Mouse (Mus musculus) CD4-positive, CD25-positive, alpha-beta regulatory T cell, adult 2 months (primary cell): ENCODE measurements around the gene Mms19.
"Not testable (repeated sequence)": the region's sequence is repeated elsewhere in the genome, so short reads cannot be mapped to it uniquely, and the experiment has no call there.

Experiments used
- DNase-seq: peaks from one replicate; pipeline ENCODE4 v3.0.0-alpha.2; 2012; ENCODE audit warnings: low read depth, low spot score

Gene Mms19

DNA sequence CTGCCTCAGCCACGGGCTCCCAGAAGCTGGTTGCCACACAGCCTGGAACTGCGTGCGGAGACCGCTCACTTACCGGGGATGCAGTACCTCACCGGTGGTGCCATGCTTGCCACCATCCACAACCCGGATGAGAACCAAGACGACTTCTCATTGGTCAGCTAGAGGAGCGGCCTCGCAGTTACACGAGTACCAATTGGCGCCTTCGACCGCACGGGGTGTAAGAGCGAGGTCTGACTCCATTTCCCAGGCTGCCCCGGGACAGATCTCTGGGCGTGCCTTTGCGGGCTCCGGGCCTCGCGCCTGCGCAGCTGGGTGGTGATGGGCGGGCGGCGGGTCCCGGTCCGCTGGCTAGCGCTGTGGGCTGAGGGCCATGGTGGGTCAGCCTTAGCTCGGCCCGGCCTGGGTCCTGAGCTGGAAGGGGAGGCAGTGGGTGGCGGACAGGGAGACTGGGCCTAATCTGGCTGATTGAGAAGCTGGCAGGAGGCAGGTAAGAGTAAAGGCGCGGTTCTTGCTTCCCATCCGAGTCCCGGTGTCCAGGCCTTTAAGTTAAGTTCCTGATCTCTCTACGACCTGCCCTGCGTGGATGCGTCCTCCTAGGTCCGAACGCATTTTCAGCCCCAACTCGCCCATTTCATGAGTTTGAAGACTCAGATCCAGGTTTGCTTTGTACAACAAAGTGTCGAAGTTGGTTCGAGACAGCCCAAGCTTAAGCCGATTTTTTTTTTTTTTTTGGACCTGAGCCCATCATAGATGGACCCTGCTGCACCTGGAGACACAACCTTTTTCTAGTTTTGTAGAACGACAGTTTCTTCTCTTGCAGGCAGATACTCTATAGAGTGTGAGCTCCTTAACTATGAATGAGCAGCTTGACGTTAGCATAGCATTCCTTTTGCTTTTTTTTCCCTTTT, 47.5 kb downstream of the Mms19 start, which contains the start of the genes Exosc1 and Zdhhc16:
Gene Exosc1, minus strand, starts transcription at position 245 of the 908 bp plus-strand sequence.
Gene Zdhhc16, plus strand, starts transcription at position 302 of the 908 bp plus-strand sequence.
- peak; percentile 98 for DNase-seq

- DNase-seq: peak; percentile 72
Observed at GRCm38 (mm10) chr19:41932686-41933085, 48.3 kb downstream of the Mms19 start.

GRCm38 (mm10) chr19:41920412-41921067, 60.4 kb downstream of the Mms19 start:
- no peak for DNase-seq

- no peak for DNase-seq
Observed at GRCm38 (mm10) chr19:41919471-41919870, 61.5 kb downstream of the Mms19 start.

DNA sequence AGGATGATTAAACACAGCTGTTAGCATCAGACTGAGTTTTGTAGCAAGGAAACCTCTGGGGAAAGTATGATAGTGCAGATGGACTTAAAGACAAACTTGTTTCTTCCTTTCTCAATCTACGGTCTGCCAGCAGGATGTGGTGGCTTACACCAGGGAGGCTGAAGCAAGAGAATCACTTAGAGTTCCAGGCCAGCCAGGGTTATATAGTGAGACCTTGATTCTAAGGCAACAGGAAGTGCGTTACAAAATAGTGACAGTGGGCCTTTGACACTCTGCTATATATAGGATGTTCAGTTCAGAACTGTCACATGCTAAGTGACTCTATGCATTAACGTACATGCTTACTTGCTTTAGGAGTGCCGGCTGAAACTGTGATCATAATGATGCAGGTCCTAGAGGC, 64.1 kb downstream of the Mms19 start:
- no peak for DNase-seq

- no peak for DNase-seq
Observed at GRCm38 (mm10) chr19:41915294-41915693, 65.7 kb downstream of the Mms19 start.

GRCm38 (mm10) chr19:41914592-41914882, 66.4 kb downstream of the Mms19 start:
- DNase-seq: not testable (repeated sequence)

DNA sequence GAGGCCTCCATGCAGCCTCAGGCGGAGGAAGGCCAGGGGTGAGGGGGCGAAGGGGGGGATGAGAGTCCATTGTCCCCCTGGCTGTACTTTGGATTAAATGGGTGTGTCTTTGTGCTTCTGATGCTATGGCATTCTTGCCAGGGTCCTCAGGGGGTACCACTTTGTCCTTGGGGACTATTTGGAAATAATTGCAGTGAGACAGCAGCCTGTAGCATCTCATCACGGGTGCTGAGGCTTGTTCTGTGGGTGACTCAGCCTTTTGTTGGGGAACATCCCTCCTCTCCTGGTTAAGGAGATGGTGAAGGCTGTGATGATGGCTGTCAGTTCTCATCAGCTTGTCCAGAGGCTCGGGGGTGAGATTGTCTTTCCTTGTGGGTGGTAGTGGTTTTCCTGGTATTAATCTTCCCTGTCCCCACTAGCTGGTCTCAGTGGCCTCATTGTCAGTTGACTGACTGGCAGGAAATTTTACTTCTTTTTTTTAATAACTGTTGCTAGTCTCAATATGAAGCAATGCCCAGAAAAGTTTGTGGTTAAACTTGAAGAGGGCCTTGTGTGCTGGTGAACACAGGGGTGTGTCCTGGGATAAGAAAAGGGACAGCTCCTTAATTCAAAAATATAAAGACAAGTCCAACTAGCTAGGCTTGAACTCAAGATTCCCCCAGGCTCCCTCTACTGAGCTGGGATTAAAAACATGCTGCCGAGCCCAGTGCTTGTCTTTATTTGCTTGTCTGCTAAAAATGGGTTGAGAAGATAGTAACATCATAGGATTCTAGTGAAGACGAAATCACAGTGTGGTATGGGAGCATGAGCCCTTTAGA, 67.0 kb downstream of the Mms19 start:
- DNase-seq: no peak

DNA sequence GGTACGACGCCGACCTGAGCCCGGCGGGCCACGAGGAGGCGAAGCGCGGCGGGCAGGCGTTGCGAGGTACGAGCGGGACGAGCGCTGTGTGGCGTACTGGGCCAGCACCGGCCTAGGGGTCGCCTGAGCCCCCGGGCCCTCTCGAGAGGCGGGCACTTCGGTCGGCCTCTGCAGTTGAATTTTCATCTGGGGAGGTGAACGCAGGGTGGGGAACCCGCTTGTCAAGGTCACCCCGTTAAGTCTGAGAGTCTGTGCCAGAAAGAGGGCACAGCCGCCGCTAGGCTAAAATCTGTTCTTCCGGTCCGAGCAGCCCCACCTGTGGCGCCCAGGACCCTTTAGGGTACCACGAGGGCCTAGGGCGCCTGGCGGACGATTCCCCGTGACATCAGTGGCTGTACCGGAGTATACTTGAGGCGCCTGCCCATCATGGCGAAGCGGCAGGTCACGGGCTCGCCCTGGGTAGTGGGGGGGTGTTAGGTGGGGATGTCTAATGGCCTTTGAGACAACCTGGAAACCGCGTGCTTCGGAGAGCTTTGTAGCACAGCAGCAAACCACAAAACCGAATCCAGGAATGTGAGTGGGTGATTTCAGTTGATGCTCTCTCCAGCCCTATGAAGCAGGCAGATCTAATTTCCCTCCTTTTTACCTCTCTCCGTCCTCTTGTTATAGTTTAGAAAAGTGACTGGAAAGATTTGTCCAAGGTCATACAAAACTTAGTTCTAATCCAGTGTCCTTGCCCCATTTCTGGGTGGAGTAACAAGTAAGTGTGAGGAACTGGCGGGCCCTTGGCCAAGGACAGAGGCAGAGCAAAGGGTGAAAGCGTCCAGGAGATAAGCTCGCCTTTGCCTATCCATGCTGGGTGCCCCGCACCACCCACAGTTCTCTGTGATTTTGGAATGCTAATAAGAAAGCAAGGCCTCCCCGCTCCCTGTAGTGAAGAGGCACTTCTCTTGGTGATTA, 68.6 kb downstream of the Mms19 start:
- peak; percentile 50 for DNase-seq

GRCm38 (mm10) chr19:41911178-41912073, 69.5 kb downstream of the Mms19 start, which contains the start of gene Pgam1:
Gene Pgam1 (plus strand): TSS chr19:41911923.
- DNase-seq: peak; percentile 100

DNA sequence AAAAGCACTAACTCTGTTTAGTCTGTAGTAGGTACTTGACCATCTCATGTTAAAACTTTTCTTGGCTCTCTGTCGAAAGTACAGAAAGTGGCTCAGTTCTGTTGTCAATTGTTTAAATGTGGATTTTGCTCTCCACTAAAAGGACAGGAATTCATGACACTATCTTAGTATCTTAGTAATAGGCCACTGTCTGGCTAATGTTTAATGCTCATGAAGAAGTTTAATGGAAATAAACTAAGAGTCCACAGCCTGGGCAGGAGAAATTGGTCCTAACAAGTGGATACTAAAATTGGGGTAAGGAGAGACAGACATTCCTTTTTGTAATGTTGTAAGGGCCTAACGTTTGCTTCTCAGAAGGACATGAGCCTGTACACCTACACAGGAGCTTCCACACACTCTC, 70.6 kb downstream of the Mms19 start:
- no peak for DNase-seq

GRCm38 (mm10) chr19:41908736-41909135, 72.2 kb downstream of the Mms19 start:
- DNase-seq: no peak

DNA sequence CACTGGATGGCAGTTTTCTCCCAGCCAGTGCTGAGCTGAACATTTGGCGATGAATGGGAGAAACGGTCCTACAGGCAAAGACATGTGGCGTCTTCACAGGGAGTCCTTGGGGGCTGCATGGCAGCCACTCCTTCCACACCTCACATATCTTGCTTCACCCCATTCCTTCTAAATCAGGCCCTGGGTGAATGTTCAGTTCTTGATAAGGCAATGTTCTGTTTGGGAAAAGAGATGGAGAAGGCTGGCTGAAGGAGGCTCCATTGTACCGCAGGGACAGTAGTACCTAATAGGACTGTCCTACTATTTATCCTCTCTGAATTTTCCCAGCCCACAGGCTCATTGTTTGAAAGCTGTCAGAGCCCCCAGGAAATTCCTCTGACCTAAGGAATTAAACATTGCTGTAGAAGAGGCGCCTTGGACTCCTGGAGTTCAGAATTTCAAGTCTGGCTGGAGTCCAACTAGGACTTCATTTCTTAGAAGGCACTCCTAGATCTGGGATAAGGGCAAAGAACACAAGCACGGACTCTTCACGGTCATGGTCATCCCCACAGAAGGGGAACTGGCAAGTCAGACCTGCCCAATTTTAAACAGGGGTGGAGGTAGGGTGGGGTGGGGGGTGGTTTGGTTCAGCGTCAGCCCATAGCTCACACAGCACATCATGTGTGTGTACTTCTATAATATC, 73.7 kb downstream of the Mms19 start:
- DNase-seq: no peak

DNA sequence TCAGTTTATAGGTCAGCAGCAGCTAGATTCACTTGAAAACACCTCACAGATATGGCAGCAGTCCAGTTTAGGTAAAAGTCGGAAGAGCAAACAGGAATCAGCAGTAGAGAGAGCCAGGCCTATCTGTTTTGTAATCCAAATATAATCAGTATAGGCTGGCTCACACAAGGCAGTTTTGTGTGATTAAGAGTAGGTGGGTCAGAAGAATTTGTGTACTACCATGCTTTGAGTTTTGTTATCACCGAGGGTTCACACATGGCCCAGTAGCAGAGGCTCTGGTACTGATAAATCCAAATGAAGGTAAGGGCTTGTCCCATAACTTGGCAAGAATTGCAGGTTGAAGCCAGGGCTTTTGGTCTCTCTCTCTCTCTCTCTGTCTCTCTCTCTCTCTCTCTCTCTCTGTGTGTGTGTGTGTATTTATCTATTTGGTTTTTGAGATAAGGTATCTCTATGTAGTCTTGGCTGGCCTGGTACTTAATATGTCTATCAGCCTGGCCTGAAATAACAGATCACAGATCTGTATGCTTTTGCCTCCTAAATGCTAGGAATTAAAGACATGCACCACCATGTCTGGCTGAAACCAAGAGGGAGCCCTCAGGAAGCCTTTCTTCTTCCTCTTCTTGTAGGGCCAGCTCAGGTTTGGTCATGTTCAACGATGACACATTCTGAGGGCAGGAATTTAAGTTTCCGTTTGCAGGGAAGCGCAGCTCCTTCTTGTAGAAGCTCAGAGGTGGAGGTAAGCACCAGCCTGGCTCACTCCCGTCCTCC, 74.5 kb downstream of the Mms19 start:
- DNase-seq: no peak

GRCm38 (mm10) chr19:41905246-41905645, 75.7 kb downstream of the Mms19 start:
- no peak for DNase-seq

DNA sequence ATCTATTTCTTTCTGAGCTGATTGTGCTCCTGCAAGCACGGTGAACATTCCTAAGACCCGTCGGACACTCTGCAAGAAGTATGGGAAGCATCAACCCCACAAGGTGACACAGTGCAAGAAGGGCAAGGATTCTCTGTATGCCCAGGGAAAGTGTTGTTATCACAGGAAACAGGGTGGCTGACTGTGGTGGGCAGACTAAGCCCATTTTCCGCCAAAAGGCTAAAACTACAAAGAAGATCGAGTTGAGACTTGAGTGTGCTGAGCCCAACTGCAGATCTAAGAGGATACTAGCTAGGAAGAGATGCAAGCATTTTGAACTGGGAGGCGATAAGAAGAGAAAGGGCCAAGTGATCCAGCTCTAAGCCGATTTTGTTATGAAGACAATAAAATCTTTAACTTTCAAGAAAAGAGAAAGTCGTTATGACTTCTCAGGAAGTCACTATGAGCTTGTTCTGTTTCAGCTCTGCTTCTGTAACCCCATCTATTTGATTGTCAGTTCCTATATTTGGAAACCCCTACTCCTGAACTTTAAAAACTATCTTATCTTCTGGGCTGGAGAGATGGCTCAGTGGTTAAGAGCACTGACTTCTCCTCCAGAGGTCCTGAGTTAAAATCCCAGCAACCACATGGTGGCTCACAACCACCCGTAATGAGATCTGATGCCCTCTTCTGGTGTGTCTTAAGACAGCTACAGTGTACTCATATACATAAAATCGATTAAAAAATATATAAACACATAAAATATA, 77.9 kb downstream of the Mms19 start:
- DNase-seq: no peak

DNA sequence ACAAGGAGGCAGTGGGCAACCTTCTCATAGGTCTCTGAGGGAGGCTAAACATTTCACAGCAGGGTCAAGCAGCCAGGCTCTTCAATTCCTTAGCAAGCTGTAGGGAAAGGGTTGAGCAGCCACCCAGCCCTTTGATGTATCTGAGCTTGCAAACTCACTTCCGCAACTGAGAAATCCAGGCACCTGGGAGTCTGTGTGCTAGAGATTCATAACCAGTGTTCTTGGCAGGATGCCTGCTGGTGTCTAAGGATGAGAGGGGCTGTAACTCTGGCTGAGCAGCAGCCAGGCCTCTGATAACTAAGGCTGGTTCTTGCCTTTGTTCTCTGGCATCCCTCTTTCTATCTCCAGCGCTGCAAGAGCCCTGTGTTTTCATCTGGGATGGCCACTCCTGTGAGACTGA, 79.3 kb downstream of the Mms19 start:
- peak; percentile 29 for DNase-seq
